Mouse (Mus musculus) embryonic facial prominence, embryonic 10.5 days (tissue): ENCODE results near the gene Adgrb2. TPM values are rescaled to one million over a fixed set of nuclear protein-coding genes. Genes with fewer than 3 reads are reported as not detected.

ENCODE experiments used
- DNase-seq: peaks from one replicate; pipeline ENCODE4 v3.0.0-alpha.2; 2017; ENCODE audit warnings: low spot score
- H3K27ac ChIP-seq: fragments of 300-500 bp; sonication (generic); replicated peaks from 2 replicates; pipeline ENCODE4 v1.5.1; 2016; ENCODE audit warnings: mild to moderate bottlenecking
- H3K27me3 ChIP-seq: fragments of 300-500 bp; sonication (generic); replicated peaks from 2 replicates; pipeline ENCODE4 v1.6.1; 2016; ENCODE audit warnings: low read depth, mild to moderate bottlenecking; ENCODE audit not compliant: poor library complexity, severe bottlenecking
- H3K36me3 ChIP-seq: fragments of 300-500 bp; sonication (generic); replicated peaks from 2 replicates; pipeline ENCODE4 v1.6.1; 2016; ENCODE audit warnings: mild to moderate bottlenecking, moderate library complexity
- H3K4me1 ChIP-seq: fragments of 300-500 bp; sonication (generic); 2 replicates; pipeline ENCODE4 v1.6.1; 2016
- H3K4me3 ChIP-seq: fragments of 300-500 bp; sonication (generic); 2 replicates; pipeline ENCODE4 v1.5.1; 2016; ENCODE audit warnings: mild to moderate bottlenecking, moderate library complexity
- H3K9me3 ChIP-seq: fragments of 300-500 bp; sonication (generic); 2 replicates; pipeline ENCODE4 v1.6.1; 2016; ENCODE audit warnings: mild to moderate bottlenecking
- WGBS: fragments of 180-500 bp; shearing (Covaris S2); methylation state at CpG from one replicate; pipeline ENCODE4 v1.1.7; 2016; 5-methylcytosine and 5-hydroxymethylcytosine counted together
- polyA plus RNA-seq: library from polyadenylated mRNA; unstranded; fragments of >200 nt; fragmentation: Nextera tagmentation; extraction: Ambion mirVana; gene quantifications from 2 replicates; pipeline ENCODE4 v1.2.1, GENCODE M21; 2016

Adgrb2 gene
- polyA plus RNA-seq, 1 experiment from 2014 or later = 1.2 TPM

- peaks cover 41% of the 10 kb centered on the region for H3K27me3 ChIP-seq
- no peaks in the 10 kb centered on the region for H3K9me3 ChIP-seq
- peaks cover 67% of the 10 kb centered on the region for H3K4me1 ChIP-seq
- WGBS = 60% methylated on average over 9 of the region's 9 CpGs
- no peaks in the 10 kb centered on the region for H3K36me3 ChIP-seq
- no peak overlapping the region for H3K27ac ChIP-seq
- no peak overlapping the region for H3K4me3 ChIP-seq
- DNase-seq = peak; percentile 37
Observed at GRCm38 (mm10) chr4:130044211-130044610, 59.5 kb downstream of the Adgrb2 start.

- DNase-seq = peak; percentile 62
- Histone ChIP-seq H3K4me1 (peaks cover 74% of the 10 kb centered on the region), H3K27me3 (peaks cover 37% of the 10 kb centered on the region), H3K4me3 (0 out of 2 replicates have a peak overlapping the region, but pooled peaks have one; percentile 23), H3K27ac (peak overlapping the region; percentile 77), H3K9me3 (no peaks in the 10 kb centered on the region), H3K36me3 (no peaks in the 10 kb centered on the region)
- WGBS = 11% methylated on average over 14 of the region's 14 CpGs
Observed at GRCm38 (mm10) chr4:130045609-130046008, 60.9 kb downstream of the Adgrb2 start.

- peak; percentile 95 for DNase-seq
- peak within 1 kb of the TSS; percentile 60 for H3K4me3 ChIP-seq
- H3K9me3 ChIP-seq = no peaks in the 10 kb centered on the region
- no peaks in the 10 kb centered on the region for H3K36me3 ChIP-seq
- H3K4me1 ChIP-seq = peaks cover 58% of the 10 kb centered on the region
- H3K27me3 ChIP-seq = peaks cover 38% of the 10 kb centered on the region
- peak within 1 kb of the TSS; percentile 94 for H3K27ac ChIP-seq
- WGBS = 2% methylated on average over 46 of the region's 46 CpGs
Observed at GRCm38 (mm10) chr4:130047331-130048202, 62.9 kb downstream of the Adgrb2 start, which contains the start of gene Col16a1. Gene Col16a1 (plus strand): TSS chr4:130047840.

GRCm38 (mm10) chr4:130048203-130048479 lies 63.5 kb downstream of the Adgrb2 start:
- peak overlapping the region; percentile 60 for H3K4me3 ChIP-seq
- 35% methylated on average over 4 of the region's 4 CpGs for WGBS

GRCm38 (mm10) chr4:130050056-130050824 lies 65.6 kb downstream of the Adgrb2 start:
- no peak for DNase-seq
- Histone ChIP-seq H3K4me3 (no peak overlapping the region), H3K36me3 (no peaks in the 10 kb centered on the region), H3K27ac (no peak overlapping the region; the same call in 1 of the 2 replicates), H3K27me3 (peaks cover 46% of the 10 kb centered on the region), H3K9me3 (no peaks in the 10 kb centered on the region), H3K4me1 (peaks cover 51% of the 10 kb centered on the region)
- WGBS = 87% methylated on average over 8 of the region's 8 CpGs

More at GRCm38 (mm10) chr4:130048203-130048479, 63.5 kb downstream of the Adgrb2 start:
- Histone ChIP-seq H3K4me1 (peaks cover 58% of the 10 kb centered on the region), H3K27me3 (peaks cover 43% of the 10 kb centered on the region), H3K36me3 (no peaks in the 10 kb centered on the region), H3K27ac (peak overlapping the region; percentile 94), H3K9me3 (no peaks in the 10 kb centered on the region)
- no peak for DNase-seq

- Histone ChIP-seq H3K27ac (no peak overlapping the region), H3K9me3 (no peaks in the 10 kb centered on the region), H3K27me3 (peaks cover 28% of the 10 kb centered on the region), H3K4me1 (peaks cover 48% of the 10 kb centered on the region), H3K4me3 (no peak overlapping the region), H3K36me3 (no peaks in the 10 kb centered on the region)
- no peak for DNase-seq
- 92% methylated on average over 3 of the region's 3 CpGs for WGBS
Observed at GRCm38 (mm10) chr4:130052283-130052682, 67.6 kb downstream of the Adgrb2 start.

- no peak overlapping the region for H3K4me3 ChIP-seq
- H3K9me3 ChIP-seq = no peaks in the 10 kb centered on the region
- H3K36me3 ChIP-seq = no peaks in the 10 kb centered on the region
- 92% methylated on average over 9 of the region's 9 CpGs for WGBS
- H3K27me3 ChIP-seq = peaks cover 20% of the 10 kb centered on the region
- DNase-seq = no peak
- no peak overlapping the region for H3K27ac ChIP-seq
- peaks cover 40% of the 10 kb centered on the region for H3K4me1 ChIP-seq
Observed at GRCm38 (mm10) chr4:130053111-130053510, 68.4 kb downstream of the Adgrb2 start.

GRCm38 (mm10) chr4:130054727-130055126 lies 70.1 kb downstream of the Adgrb2 start:
- Histone ChIP-seq H3K9me3 (no peaks in the 10 kb centered on the region), H3K27me3 (0 out of 2 replicates have a peak, but pooled peaks cover 9% of the 10 kb centered on the region), H3K27ac (0 out of 2 replicates have a peak overlapping the region, but pooled peaks have one; percentile 19), H3K36me3 (no peaks in the 10 kb centered on the region), H3K4me3 (no peak overlapping the region), H3K4me1 (peaks cover 40% of the 10 kb centered on the region)
- DNase-seq = no peak
- WGBS = 46% methylated on average over 1 of the region's 1 CpGs

GRCm38 (mm10) chr4:130055160-130056010 lies 70.7 kb downstream of the Adgrb2 start:
- H3K27ac ChIP-seq = 0 out of 2 replicates have a peak overlapping the region, but pooled peaks have one; percentile 19
- no peak for DNase-seq
- WGBS = 81% methylated on average over 14 of the region's 14 CpGs

GRCm38 (mm10) chr4:130056011-130056322 lies 71.3 kb downstream of the Adgrb2 start:
- H3K27ac ChIP-seq = 0 out of 2 replicates have a peak overlapping the region, but pooled peaks have one; percentile 5
- no peaks in the 10 kb centered on the region for H3K9me3 ChIP-seq
- peaks cover 38% of the 10 kb centered on the region for H3K4me1 ChIP-seq
- DNase-seq = no peak
- H3K27me3 ChIP-seq = 0 out of 2 replicates have a peak, but pooled peaks cover 9% of the 10 kb centered on the region
- no peaks in the 10 kb centered on the region for H3K36me3 ChIP-seq
- H3K4me3 ChIP-seq = no peak overlapping the region
- WGBS = 44% methylated on average over 3 of the region's 3 CpGs

More at GRCm38 (mm10) chr4:130055160-130056010, 70.7 kb downstream of the Adgrb2 start:
- peaks cover 39% of the 10 kb centered on the region for H3K4me1 ChIP-seq
- H3K36me3 ChIP-seq = no peaks in the 10 kb centered on the region
- H3K9me3 ChIP-seq = no peaks in the 10 kb centered on the region
- 0 out of 2 replicates have a peak, but pooled peaks cover 9% of the 10 kb centered on the region for H3K27me3 ChIP-seq
- no peak overlapping the region for H3K4me3 ChIP-seq

GRCm38 (mm10) chr4:130056471-130056870 lies 71.8 kb downstream of the Adgrb2 start:
- peaks cover 40% of the 10 kb centered on the region for H3K4me1 ChIP-seq
- H3K9me3 ChIP-seq = no peaks in the 10 kb centered on the region
- H3K27ac ChIP-seq = 0 out of 2 replicates have a peak overlapping the region, but pooled peaks have one; percentile 5
- no peak for DNase-seq
- 76% methylated on average over 3 of the region's 3 CpGs for WGBS
- H3K27me3 ChIP-seq = 0 out of 2 replicates have a peak, but pooled peaks cover 9% of the 10 kb centered on the region
- H3K4me3 ChIP-seq = no peak overlapping the region
- H3K36me3 ChIP-seq = no peaks in the 10 kb centered on the region

- no peak for DNase-seq
- H3K4me3 ChIP-seq = no peak overlapping the region
- no peak overlapping the region for H3K27ac ChIP-seq
- H3K36me3 ChIP-seq = no peaks in the 10 kb centered on the region
- H3K27me3 ChIP-seq = peaks cover 9% of the 10 kb centered on the region; the same call in 1 of the 2 replicates
- peaks cover 33% of the 10 kb centered on the region for H3K4me1 ChIP-seq
- H3K9me3 ChIP-seq = no peaks in the 10 kb centered on the region
Observed at GRCm38 (mm10) chr4:130060937-130061336, 76.3 kb downstream of the Adgrb2 start.
